Mouse (Mus musculus) limb, embryonic 15.5 days (tissue): ENCODE results near the gene Tctn1. TPM values are rescaled to one million over a fixed set of nuclear protein-coding genes. Genes with fewer than 3 reads are reported as not detected.

ENCODE experiments used
- ATAC-seq: fragments of 200-750 bp; cut with Nextera tagmentation; 2 replicates; pipeline ENCODE4 v1.8.0; 2017; ENCODE audit warnings: low read depth, moderate TSS enrichment; ENCODE audit not compliant: insufficient number of reproducible peaks, low FRiP score, low TSS enrichment
- H3K27ac ChIP-seq: fragments of 300-500 bp; sonication (generic); 2 replicates; pipeline ENCODE4 v1.5.1; 2015; ENCODE audit warnings: moderate library complexity, mild to moderate bottlenecking, inconsistent platforms
- H3K27me3 ChIP-seq: fragments of 300-500 bp; sonication (generic); 2 replicates; pipeline ENCODE4 v1.6.1; 2015; ENCODE audit warnings: inconsistent platforms
- H3K36me3 ChIP-seq: fragments of 300-500 bp; sonication (generic); 2 replicates; pipeline ENCODE4 v1.6.1; 2015; ENCODE audit warnings: inconsistent platforms
- H3K4me1 ChIP-seq: fragments of 300-500 bp; sonication (generic); 2 replicates; pipeline ENCODE4 v1.6.1; 2015; ENCODE audit warnings: inconsistent platforms
- H3K4me2 ChIP-seq: fragments of 300-500 bp; sonication (generic); 2 replicates; pipeline ENCODE4 v1.6.1; 2015; ENCODE audit warnings: mild to moderate bottlenecking, inconsistent platforms
- H3K4me3 ChIP-seq: fragments of 300-500 bp; sonication (generic); 2 replicates; pipeline ENCODE4 v1.5.1; 2015; ENCODE audit warnings: mild to moderate bottlenecking, inconsistent platforms
- H3K9ac ChIP-seq: fragments of 300-500 bp; sonication (generic); 2 replicates; pipeline ENCODE4 v1.6.1; 2015; ENCODE audit warnings: inconsistent platforms
- H3K9me3 ChIP-seq: fragments of 300-500 bp; sonication (generic); 2 replicates; pipeline ENCODE4 v1.6.1; 2016; ENCODE audit warnings: inconsistent platforms
- WGBS: fragments of 180-500 bp; shearing (Covaris S2); methylation state at CpG from one replicate; pipeline ENCODE4 v1.1.7; 2015; 5-methylcytosine and 5-hydroxymethylcytosine counted together
- polyA plus RNA-seq: library from polyadenylated mRNA; unstranded; fragments of >200 nt; fragmentation: Nextera tagmentation; extraction: Ambion mirVana; gene quantifications from 2 replicates; pipeline ENCODE4 v1.2.1, GENCODE M21; 2015

Gene Tctn1
- polyA plus RNA-seq, 1 experiment from 2014 or later, result 5.7 TPM

GRCm38 (mm10) chr5:122209591-122210368 is 54.5 kb downstream of the Tctn1 start:
- WGBS, result 7% methylated on average over 20 of the region's 21 CpGs
- no peaks in the 10 kb centered on the region for H3K9me3 ChIP-seq
- peak overlapping the region; percentile 39 for H3K4me3 ChIP-seq
- H3K27me3 ChIP-seq, result no peaks in the 10 kb centered on the region
- peak; percentile 81 for ATAC-seq
- H3K4me1 ChIP-seq, result peaks cover 12% of the 10 kb centered on the region
- H3K9ac ChIP-seq, result peak overlapping the region; percentile 44
- H3K36me3 ChIP-seq, result no peaks in the 10 kb centered on the region
- H3K4me2 ChIP-seq, result peak overlapping the region; percentile 56
- H3K27ac ChIP-seq, result peak overlapping the region; percentile 61

- WGBS, result 43% methylated on average over 6 of the region's 6 CpGs
- H3K9ac ChIP-seq, result no peak overlapping the region
These were observed 55.4 kb downstream of the Tctn1 start for GRCm38 (mm10) chr5:122208909-122209308.

GRCm38 (mm10) chr5:122206475-122206874 is 57.8 kb downstream of the Tctn1 start, which contains the start of gene Hvcn1:
Gene Hvcn1 (plus strand): TSS chr5:122206804.
- H3K36me3 ChIP-seq, result no peaks in the 10 kb centered on the region
- H3K4me2 ChIP-seq, result no peak within 1 kb of the TSS
- ATAC-seq, result no peak
- 74% methylated on average over 4 of the region's 4 CpGs for WGBS
- H3K9me3 ChIP-seq, result no peaks in the 10 kb centered on the region
- H3K9ac ChIP-seq, result no peak within 1 kb of the TSS
- no peaks in the 10 kb centered on the region for H3K27me3 ChIP-seq
- H3K4me1 ChIP-seq, result peaks cover 12% of the 10 kb centered on the region
- no peak within 1 kb of the TSS for H3K27ac ChIP-seq
- no peak within 1 kb of the TSS for H3K4me3 ChIP-seq

More at GRCm38 (mm10) chr5:122208909-122209308, 55.4 kb downstream of the Tctn1 start:
- no peaks in the 10 kb centered on the region for H3K27me3 ChIP-seq
- H3K9me3 ChIP-seq, result no peaks in the 10 kb centered on the region
- 0 out of 2 replicates have a peak overlapping the region, but pooled peaks have one; percentile 39 for H3K4me3 ChIP-seq
- no peaks in the 10 kb centered on the region for H3K36me3 ChIP-seq
- ATAC-seq, result no peak
- peak overlapping the region; percentile 61; the same call in 1 of the 2 replicates for H3K27ac ChIP-seq
- H3K4me2 ChIP-seq, result peak overlapping the region; percentile 56; the same call in 1 of the 2 replicates
- H3K4me1 ChIP-seq, result peaks cover 12% of the 10 kb centered on the region

- no peak overlapping the region for H3K4me2 ChIP-seq
These were observed 60.1 kb downstream of the Tctn1 start for GRCm38 (mm10) chr5:122204180-122204579.

GRCm38 (mm10) chr5:122201904-122202303 is 62.4 kb downstream of the Tctn1 start:
- Histone ChIP-seq H3K36me3 (no peaks in the 10 kb centered on the region), H3K4me3 (no peak overlapping the region), H3K9me3 (no peaks in the 10 kb centered on the region), H3K27ac (no peak overlapping the region), H3K27me3 (no peaks in the 10 kb centered on the region), H3K4me2 (no peak overlapping the region), H3K9ac (no peak overlapping the region), H3K4me1 (no peaks in the 10 kb centered on the region)
- no peak for ATAC-seq
- WGBS, result 91% methylated on average over 6 of the region's 6 CpGs

More at GRCm38 (mm10) chr5:122204180-122204579, 60.1 kb downstream of the Tctn1 start:
- H3K9me3 ChIP-seq, result no peaks in the 10 kb centered on the region
- WGBS, result 60% methylated on average over 2 of the region's 2 CpGs
- no peak overlapping the region for H3K27ac ChIP-seq
- ATAC-seq, result no peak
- H3K4me3 ChIP-seq, result no peak overlapping the region
- H3K36me3 ChIP-seq, result no peaks in the 10 kb centered on the region
- no peaks in the 10 kb centered on the region for H3K27me3 ChIP-seq
- H3K9ac ChIP-seq, result no peak overlapping the region
- H3K4me1 ChIP-seq, result peaks cover 1% of the 10 kb centered on the region; the same call in 1 of the 2 replicates

GRCm38 (mm10) chr5:122200872-122201271 is 63.4 kb downstream of the Tctn1 start:
- ATAC-seq, result no peak
- H3K4me2 ChIP-seq, result no peak overlapping the region
- no peaks in the 10 kb centered on the region for H3K27me3 ChIP-seq
- H3K4me3 ChIP-seq, result no peak overlapping the region
- H3K9me3 ChIP-seq, result no peaks in the 10 kb centered on the region
- no peaks in the 10 kb centered on the region for H3K4me1 ChIP-seq
- no peak overlapping the region for H3K27ac ChIP-seq
- 91% methylated on average over 4 of the region's 4 CpGs for WGBS
- H3K36me3 ChIP-seq, result no peaks in the 10 kb centered on the region
- no peak overlapping the region for H3K9ac ChIP-seq

- no peak overlapping the region for H3K4me2 ChIP-seq
- no peaks in the 10 kb centered on the region for H3K36me3 ChIP-seq
- no peak overlapping the region for H3K9ac ChIP-seq
- H3K4me3 ChIP-seq, result no peak overlapping the region
- no peak for ATAC-seq
- 65% methylated on average over 4 of the region's 4 CpGs for WGBS
- no peaks in the 10 kb centered on the region for H3K27me3 ChIP-seq
- H3K4me1 ChIP-seq, result no peaks in the 10 kb centered on the region
- no peak overlapping the region for H3K27ac ChIP-seq
- no peaks in the 10 kb centered on the region for H3K9me3 ChIP-seq
These were observed 71.9 kb downstream of the Tctn1 start for GRCm38 (mm10) chr5:122192347-122192746.

GRCm38 (mm10) chr5:122191269-122192063 is 72.8 kb downstream of the Tctn1 start:
- H3K9ac ChIP-seq, result no peak overlapping the region
- H3K4me3 ChIP-seq, result no peak overlapping the region
- 67% methylated on average over 12 of the region's 12 CpGs for WGBS
- H3K4me1 ChIP-seq, result no peaks in the 10 kb centered on the region
- no peak for ATAC-seq
- no peak overlapping the region for H3K4me2 ChIP-seq
- no peaks in the 10 kb centered on the region for H3K9me3 ChIP-seq
- H3K27me3 ChIP-seq, result no peaks in the 10 kb centered on the region
- H3K36me3 ChIP-seq, result no peaks in the 10 kb centered on the region
- H3K27ac ChIP-seq, result no peak overlapping the region

- 68% methylated on average over 7 of the region's 7 CpGs for WGBS
These were observed 73.8 kb downstream of the Tctn1 start for GRCm38 (mm10) chr5:122190465-122190864.

GRCm38 (mm10) chr5:122189115-122189514 is 75.1 kb downstream of the Tctn1 start:
- Histone ChIP-seq H3K4me2 (no peak overlapping the region), H3K4me3 (no peak overlapping the region), H3K4me1 (no peaks in the 10 kb centered on the region), H3K27me3 (no peaks in the 10 kb centered on the region), H3K9ac (no peak overlapping the region), H3K36me3 (no peaks in the 10 kb centered on the region), H3K27ac (no peak overlapping the region), H3K9me3 (no peaks in the 10 kb centered on the region)
- no peak for ATAC-seq
- 52% methylated on average over 3 of the region's 3 CpGs for whole genome bisulfite sequencing

More at GRCm38 (mm10) chr5:122190465-122190864, 73.8 kb downstream of the Tctn1 start:
- Histone ChIP-seq H3K4me2 (no peak overlapping the region), H3K27me3 (no peaks in the 10 kb centered on the region), H3K27ac (no peak overlapping the region), H3K9ac (no peak overlapping the region), H3K36me3 (no peaks in the 10 kb centered on the region), H3K9me3 (no peaks in the 10 kb centered on the region), H3K4me3 (no peak overlapping the region), H3K4me1 (no peaks in the 10 kb centered on the region)
- no peak for ATAC-seq
